Mouse (Mus musculus) E14TG2a.4 (cell line): ENCODE data around the gene Actr6.
A peak's percentile ranks its signal among the peaks of the same experiment; 100 is the strongest.

Experiments
- H3K27me3 ChIP-seq: 2 replicates; pipeline ENCODE4 v1.6.1; 2014; ENCODE audit warnings: low read length, control low read depth; ENCODE audit not compliant: insufficient read depth
- H3K36me3 ChIP-seq: 2 replicates; pipeline ENCODE4 v1.6.1; 2014; ENCODE audit warnings: low read length, control low read depth; ENCODE audit not compliant: insufficient read depth
- H3K4me1 ChIP-seq: replicated peaks from 2 replicates; pipeline ENCODE4 v1.6.1; 2014; ENCODE audit warnings: low read depth, low read length, control low read depth
- H3K4me3 ChIP-seq: replicated peaks from 2 replicates; pipeline ENCODE4 v1.5.1; 2014; ENCODE audit warnings: mild to moderate bottlenecking, low read length
- H3K9me3 ChIP-seq: 2 replicates; pipeline ENCODE4 v1.6.1; 2014; ENCODE audit warnings: low read length, control low read depth
- CTCF ChIP-seq: conservative IDR thresholded peaks from 2 replicates; pipeline ENCODE4 v1.5.1; 2014; ENCODE audit warnings: low read length
- NANOG ChIP-seq: IDR thresholded peaks from 2 replicates; pipeline ENCODE4 v1.6.1; 2014; ENCODE audit warnings: borderline replicate concordance, low read length, mixed read lengths
- POU5F1 ChIP-seq: IDR thresholded peaks from 2 replicates; pipeline ENCODE4 v1.6.1; 2014; ENCODE audit warnings: low read length, borderline replicate concordance

Gene Actr6

GRCm38 (mm10) chr10:89743266-89743665 lies 11.2 kb upstream of the Actr6 start:
- H3K4me3 ChIP-seq = no peak overlapping the region
- H3K9me3 ChIP-seq = no peaks in the 10 kb centered on the region
- TF ChIP-seq CTCF (no peak), POU5F1 (no peak), NANOG (no peak)
- peaks cover 3% of the 10 kb centered on the region; the same call in 1 of the 2 replicates for H3K27me3 ChIP-seq
- no peaks in the 10 kb centered on the region for H3K36me3 ChIP-seq
- peaks cover 20% of the 10 kb centered on the region for H3K4me1 ChIP-seq

- Histone ChIP-seq H3K4me1 (peaks cover 20% of the 10 kb centered on the region), H3K4me3 (no peak overlapping the region), H3K36me3 (no peaks in the 10 kb centered on the region), H3K27me3 (peaks cover 3% of the 10 kb centered on the region; the same call in 1 of the 2 replicates), H3K9me3 (no peaks in the 10 kb centered on the region)
- TF ChIP-seq POU5F1 (no peak), NANOG (no peak), CTCF (no peak)
These were observed 8.9 kb upstream of the Actr6 start for GRCm38 (mm10) chr10:89740995-89741394.

- Histone ChIP-seq H3K36me3 (no peaks in the 10 kb centered on the region), H3K27me3 (peaks cover 3% of the 10 kb centered on the region; the same call in 1 of the 2 replicates), H3K4me3 (no peak overlapping the region), H3K9me3 (no peaks in the 10 kb centered on the region), H3K4me1 (peaks cover 20% of the 10 kb centered on the region)
- no peak for TF ChIP-seq POU5F1
- TF ChIP-seq NANOG = no peak
- no peak for TF ChIP-seq CTCF
These were observed 7.6 kb upstream of the Actr6 start for GRCm38 (mm10) chr10:89739703-89740102.

- Histone ChIP-seq H3K27me3 (peaks cover 3% of the 10 kb centered on the region; the same call in 1 of the 2 replicates), H3K36me3 (no peaks in the 10 kb centered on the region), H3K4me3 (no peak overlapping the region), H3K4me1 (peaks cover 15% of the 10 kb centered on the region), H3K9me3 (no peaks in the 10 kb centered on the region)
- TF ChIP-seq CTCF = no peak
These were observed 6.3 kb upstream of the Actr6 start for GRCm38 (mm10) chr10:89738395-89738794.

GRCm38 (mm10) chr10:89737887-89738286 lies 5.8 kb upstream of the Actr6 start:
- Histone ChIP-seq H3K4me3 (no peak overlapping the region), H3K9me3 (no peaks in the 10 kb centered on the region), H3K27me3 (peaks cover 3% of the 10 kb centered on the region; the same call in 1 of the 2 replicates), H3K36me3 (no peaks in the 10 kb centered on the region), H3K4me1 (peaks cover 16% of the 10 kb centered on the region)
- no peak for TF ChIP-seq POU5F1
- TF ChIP-seq NANOG = no peak
- no peak for TF ChIP-seq CTCF

GRCm38 (mm10) chr10:89737092-89737491 lies 5.0 kb upstream of the Actr6 start:
- H3K9me3 ChIP-seq = no peaks in the 10 kb centered on the region
- no peaks in the 10 kb centered on the region for H3K36me3 ChIP-seq
- TF ChIP-seq POU5F1 = no peak
- TF ChIP-seq NANOG = no peak
- peaks cover 20% of the 10 kb centered on the region for H3K4me1 ChIP-seq
- H3K4me3 ChIP-seq = no peak overlapping the region
- H3K27me3 ChIP-seq = peaks cover 3% of the 10 kb centered on the region; the same call in 1 of the 2 replicates

GRCm38 (mm10) chr10:89731341-89731740 lies 754 bp downstream of the Actr6 start:
- peaks cover 26% of the 10 kb centered on the region for H3K36me3 ChIP-seq
- H3K27me3 ChIP-seq = no peaks in the 10 kb centered on the region
- H3K4me3 ChIP-seq = peak overlapping the region; percentile 93
- no peak for TF ChIP-seq CTCF
- TF ChIP-seq POU5F1 = no peak
- TF ChIP-seq NANOG = no peak; the same call in 1 of the 2 replicates
- H3K9me3 ChIP-seq = no peaks in the 10 kb centered on the region
- H3K4me1 ChIP-seq = peaks cover 15% of the 10 kb centered on the region

GRCm38 (mm10) chr10:89730386-89730785 lies 1.7 kb downstream of the Actr6 start:
- TF ChIP-seq POU5F1 (no peak), CTCF (no peak), NANOG (no peak)
- H3K36me3 ChIP-seq = peaks cover 36% of the 10 kb centered on the region
- no peaks in the 10 kb centered on the region for H3K9me3 ChIP-seq
- H3K4me1 ChIP-seq = peaks cover 15% of the 10 kb centered on the region
- H3K4me3 ChIP-seq = no peak overlapping the region
- no peaks in the 10 kb centered on the region for H3K27me3 ChIP-seq

- Histone ChIP-seq H3K36me3 (peaks cover 63% of the 10 kb centered on the region), H3K27me3 (no peaks in the 10 kb centered on the region), H3K4me3 (no peak overlapping the region), H3K9me3 (no peaks in the 10 kb centered on the region), H3K4me1 (no peaks in the 10 kb centered on the region)
- TF ChIP-seq POU5F1 (no peak), NANOG (no peak), CTCF (no peak)
These were observed 9.6 kb downstream of the Actr6 start for GRCm38 (mm10) chr10:89722247-89723195.
